Mouse (Mus musculus) heart, embryonic 16.5 days (tissue): ENCODE results near the gene Polr2e. TPM values are rescaled to one million over a fixed set of nuclear protein-coding genes. Genes with fewer than 3 reads are reported as not detected.

Experiments
- ATAC-seq: fragments of 200-750 bp; cut with Nextera tagmentation; replicated peaks from 2 replicates; pipeline ENCODE4 v1.8.0; 2017; ENCODE audit warnings: moderate number of reproducible peaks; ENCODE audit not compliant: insufficient read depth, low FRiP score; ENCODE audit errors: extremely low read depth
- H3K27ac ChIP-seq: fragments of 300-500 bp; sonication (generic); 2 replicates; pipeline ENCODE4 v1.5.1; 2014; ENCODE audit warnings: mild to moderate bottlenecking, low read length, control low read depth, moderate library complexity
- H3K27me3 ChIP-seq: fragments of 300-500 bp; sonication (generic); 2 replicates; pipeline ENCODE4 v1.6.1; 2014; ENCODE audit warnings: low read length, mixed read lengths; ENCODE audit not compliant: control insufficient read depth, insufficient read depth
- H3K36me3 ChIP-seq: fragments of 300-500 bp; sonication (generic); 2 replicates; pipeline ENCODE4 v1.6.1; 2014; ENCODE audit not compliant: control insufficient read depth, insufficient read depth
- H3K4me1 ChIP-seq: fragments of 300-500 bp; sonication (generic); 2 replicates; pipeline ENCODE4 v1.6.1; 2014; ENCODE audit warnings: low read length, mixed read lengths; ENCODE audit not compliant: control insufficient read depth, insufficient read depth
- H3K4me2 ChIP-seq: fragments of 300-500 bp; sonication (generic); 2 replicates; pipeline ENCODE4 v1.6.1; 2014; ENCODE audit warnings: low read depth, mild to moderate bottlenecking, control low read depth, low read length
- H3K4me3 ChIP-seq: fragments of 300-500 bp; sonication (generic); 2 replicates; pipeline ENCODE4 v1.5.1; 2014; ENCODE audit warnings: mild to moderate bottlenecking, control low read depth, low read length
- H3K9ac ChIP-seq: fragments of 300-500 bp; sonication (generic); 2 replicates; pipeline ENCODE4 v1.6.1; 2014; ENCODE audit warnings: low read length, control low read depth
- H3K9me3 ChIP-seq: fragments of 300-500 bp; sonication (generic); replicated peaks from 2 replicates; pipeline ENCODE4 v1.6.1; 2016; ENCODE audit warnings: low read length; ENCODE audit not compliant: control insufficient read depth
- WGBS: fragments of 180-500 bp; shearing (Covaris S2); extraction: QIAGEN DNeasy Blood & Tissue Kit; methylation state at CpG from one replicate; pipeline ENCODE4 v1.1.7; 2014; 5-methylcytosine and 5-hydroxymethylcytosine counted together
- polyA plus RNA-seq: library from polyadenylated mRNA; unstranded; fragments of >200 nt; fragmentation: Nextera tagmentation; extraction: Ambion mirVana; gene quantifications from 2 replicates; pipeline ENCODE4 v1.2.1, GENCODE M21; 2015

Polr2e gene
- polyA plus RNA-seq, 1 experiment from 2014 or later: 136 TPM

DNA sequence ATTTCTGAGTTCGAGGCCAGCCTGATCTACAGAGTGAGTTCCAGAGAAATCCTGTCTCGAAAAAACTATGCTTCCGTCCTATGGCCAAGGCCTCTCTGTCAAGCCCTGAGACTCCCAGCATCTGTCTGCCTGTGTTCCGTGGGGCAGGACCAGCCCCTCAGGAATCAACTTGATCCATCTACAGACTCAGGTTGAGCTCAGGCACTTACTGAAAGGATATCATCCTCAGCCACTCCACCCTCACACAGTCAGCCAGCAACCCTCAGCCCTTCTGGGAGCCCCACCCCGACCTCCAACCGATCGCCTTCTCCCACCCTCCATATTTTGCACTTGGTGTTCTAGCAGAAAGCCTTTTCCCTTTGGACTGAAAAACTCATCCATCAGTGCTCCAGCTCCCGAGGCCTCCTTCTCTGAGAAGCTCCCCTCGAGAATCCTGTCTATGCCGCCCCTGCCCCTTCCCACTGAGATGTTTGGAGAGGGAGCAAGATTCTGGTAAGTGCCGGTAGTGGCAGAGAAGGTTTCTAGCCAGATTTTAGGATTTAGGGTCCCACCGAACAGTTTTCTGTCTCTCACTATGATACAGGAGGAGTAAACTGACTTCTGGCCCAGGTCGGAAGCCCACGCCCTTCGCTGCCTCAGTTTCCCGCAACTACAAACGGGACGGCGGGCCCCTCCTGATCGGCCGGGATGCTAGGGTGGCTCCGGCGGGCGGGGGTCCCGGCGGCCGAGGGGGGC is 51.7 kb downstream of the Polr2e start:
- peak overlapping the region; percentile 89 for H3K4me3 ChIP-seq
- H3K36me3 ChIP-seq: peaks cover 23% of the 10 kb centered on the region
- no peak for ATAC-seq
- H3K4me2 ChIP-seq: peak overlapping the region; percentile 81
- peak overlapping the region; percentile 95 for H3K9ac ChIP-seq
- H3K27ac ChIP-seq: peak overlapping the region; percentile 98
- 8% methylated on average over 27 of the region's 27 CpGs for WGBS
- peaks cover 3% of the 10 kb centered on the region for H3K9me3 ChIP-seq
- H3K27me3 ChIP-seq: no peaks in the 10 kb centered on the region
- H3K4me1 ChIP-seq: peaks cover 41% of the 10 kb centered on the region

DNA sequence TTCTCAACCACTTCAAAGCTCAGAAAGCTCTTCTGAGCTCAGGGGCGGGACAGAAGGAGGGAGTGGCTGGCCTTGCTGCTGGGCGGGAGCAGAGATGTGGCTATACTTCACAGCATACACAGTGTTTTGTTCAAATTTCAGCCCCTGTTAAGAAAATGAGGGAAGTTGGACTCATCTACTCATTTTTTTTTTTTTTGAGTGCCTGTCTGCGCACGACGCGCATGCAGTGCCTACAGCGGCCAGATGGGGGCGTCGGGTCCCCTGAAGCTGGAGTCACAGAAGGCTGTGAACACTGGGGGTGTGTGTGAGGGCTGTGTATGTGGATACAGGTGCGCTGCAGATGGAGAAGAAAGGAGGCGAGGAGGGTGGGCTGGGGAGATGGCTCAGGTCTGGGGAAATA is 52.6 kb downstream of the Polr2e start:
- no peak for ATAC-seq
- H3K9ac ChIP-seq: peak overlapping the region; percentile 95; the same call in 1 of the 2 replicates
- peaks cover 3% of the 10 kb centered on the region for H3K9me3 ChIP-seq
- 8% methylated on average over 11 of the region's 11 CpGs for WGBS
- peaks cover 46% of the 10 kb centered on the region for H3K4me1 ChIP-seq
- H3K27ac ChIP-seq: peak overlapping the region; percentile 98
- peak overlapping the region; percentile 99 for H3K4me2 ChIP-seq
- H3K27me3 ChIP-seq: no peaks in the 10 kb centered on the region
- H3K4me3 ChIP-seq: no peak overlapping the region
- peaks cover 13% of the 10 kb centered on the region for H3K36me3 ChIP-seq

GRCm38 (mm10) chr10:79986232-79986878 is 53.2 kb downstream of the Polr2e start:
- Histone ChIP-seq H3K36me3 (peaks cover 7% of the 10 kb centered on the region), H3K9ac (peak overlapping the region; percentile 79), H3K9me3 (no peaks in the 10 kb centered on the region; the same call in 1 of the 2 replicates), H3K27ac (peak overlapping the region; percentile 98), H3K4me3 (peak overlapping the region; percentile 86), H3K4me2 (peak overlapping the region; percentile 99), H3K27me3 (no peaks in the 10 kb centered on the region), H3K4me1 (peaks cover 52% of the 10 kb centered on the region)
- WGBS: 12% methylated on average over 6 of the region's 6 CpGs
- no peak for ATAC-seq

Other genes with a start within 250 kb of the Polr2e start
- 2.9 and 7.9 TPM in 2 replicates for gene Prss57, start 248.8 kb downstream of the Polr2e start, polyA plus RNA-seq
- gene Palm, start 246.2 kb downstream of the Polr2e start, polyA plus RNA-seq: 59.6 and 67.6 TPM in 2 replicates
- 1.8 and 1.9 TPM in 2 replicates for gene Misp, start 218.8 kb downstream of the Polr2e start, polyA plus RNA-seq
- gene Ptbp1, start 185.4 kb downstream of the Polr2e start, polyA plus RNA-seq: 125 and 146 TPM in 2 replicates
- gene Prtn3, start 165.3 kb downstream of the Polr2e start, polyA plus RNA-seq: 1.2 and 1.9 TPM in 2 replicates
- gene Plppr3, start 165.2 kb downstream of the Polr2e start, polyA plus RNA-seq: 9.1 and 9.8 TPM in 2 replicates
- 0.20 and 1.1 TPM in 2 replicates for gene Elane, start 153.5 kb downstream of the Polr2e start, polyA plus RNA-seq
- not detected in 2 replicates for gene Cfd, start 148.9 kb downstream of the Polr2e start, polyA plus RNA-seq
- gene Med16, start 130.9 kb downstream of the Polr2e start, polyA plus RNA-seq: 44.9 and 45.2 TPM in 2 replicates
- gene Gm26602, start 128.9 kb downstream of the Polr2e start, polyA plus RNA-seq: 2.4 and 13.2 TPM in 2 replicates
- 0.49 and 0.64 TPM in 2 replicates for gene Kiss1r, start 122.8 kb downstream of the Polr2e start, polyA plus RNA-seq
- gene R3hdm4, start 118.6 kb downstream of the Polr2e start, polyA plus RNA-seq: 112 and 114 TPM in 2 replicates
- gene Arid3a, start 112.8 kb downstream of the Polr2e start, polyA plus RNA-seq: 1.5 and 2.3 TPM in 2 replicates
- 69.6 TPM in 2 replicates for gene Wdr18, start 79.6 kb downstream of the Polr2e start, polyA plus RNA-seq
- 0.25 and 0.35 TPM in 2 replicates for gene Grin3b, start 69.1 kb downstream of the Polr2e start, polyA plus RNA-seq
- gene Tmem259, start 55.5 kb downstream of the Polr2e start, polyA plus RNA-seq: 10.6 and 13.5 TPM in 2 replicates
- 218 and 255 TPM in 2 replicates for gene Cnn2, start 51.2 kb downstream of the Polr2e start, polyA plus RNA-seq
- gene Abca7, start 43.3 kb downstream of the Polr2e start, polyA plus RNA-seq: 3.2 TPM in 2 replicates
- 10.9 and 17.7 TPM in 2 replicates for gene Arhgap45, start 23.1 kb downstream of the Polr2e start, polyA plus RNA-seq
- 668 and 748 TPM in 2 replicates for gene Gpx4, start 7.4 kb upstream of the Polr2e start, polyA plus RNA-seq
- 11.7 and 13.5 TPM in 2 replicates for gene Sbno2, start 65.8 kb upstream of the Polr2e start, polyA plus RNA-seq
- 13.8 and 15.3 TPM in 2 replicates for gene Stk11, start 76.0 kb upstream of the Polr2e start, polyA plus RNA-seq
- gene Atp5d, start 98.8 kb upstream of the Polr2e start, polyA plus RNA-seq: 1,107 and 1,132 TPM in 2 replicates
- 2.5 TPM in 2 replicates for gene Cbarp, start 101.0 kb upstream of the Polr2e start, polyA plus RNA-seq
- gene Midn, start 108.5 kb upstream of the Polr2e start, polyA plus RNA-seq: 10.3 and 13.0 TPM in 2 replicates
- 85.3 and 87.6 TPM in 2 replicates for gene Cirbp, start 126.2 kb upstream of the Polr2e start, polyA plus RNA-seq
- 9.7 and 10.7 TPM in 2 replicates for gene 1600002K03Rik, start 133.1 kb upstream of the Polr2e start, polyA plus RNA-seq
- gene Efna2, start 139.7 kb upstream of the Polr2e start, polyA plus RNA-seq: 6.0 and 6.8 TPM in 2 replicates
- gene Mum1, start 186.6 kb upstream of the Polr2e start, polyA plus RNA-seq: 31.9 and 40.1 TPM in 2 replicates
- 596 and 743 TPM in 2 replicates for gene Ndufs7, start 209.3 kb upstream of the Polr2e start, polyA plus RNA-seq
- gene Gamt, start 221.2 kb upstream of the Polr2e start, polyA plus RNA-seq: 50.3 and 51.6 TPM in 2 replicates
- 30.7 and 33.9 TPM in 2 replicates for gene Dazap1, start 221.7 kb upstream of the Polr2e start, polyA plus RNA-seq